Mouse (Mus musculus) embryo, embryonic 10.5 days (tissue): ENCODE results near the gene Dtx1.

Experiments used
- DNase-seq: peaks from one replicate; pipeline ENCODE4 v3.0.0-alpha.2; 2015; ENCODE audit warnings: low spot score

Dtx1 gene

GRCm38 (mm10) chr5:120640094-120640493, 71.6 kb downstream of the Dtx1 start:
- no peak for DNase-seq

- DNase-seq, result no peak
Measured at GRCm38 (mm10) chr5:120635633-120636032, 76.1 kb downstream of the Dtx1 start.

GRCm38 (mm10) chr5:120634860-120635259, 76.9 kb downstream of the Dtx1 start:
- no peak for DNase-seq

- DNase-seq, result no peak
Measured at GRCm38 (mm10) chr5:120634131-120634530, 77.6 kb downstream of the Dtx1 start, which contains the start of gene Cfap73. Gene Cfap73, minus strand, starts transcription at chr5:120634235.

GRCm38 (mm10) chr5:120631892-120632291, 79.8 kb downstream of the Dtx1 start:
- DNase-seq, result no peak

- DNase-seq, result peak; percentile 41
Measured at GRCm38 (mm10) chr5:120631128-120631527, 80.6 kb downstream of the Dtx1 start.
